Mouse (Mus musculus) liver, postnatal 0 days (tissue): Measurements from ENCODE around the gene Stac.

Source experiments
- CTCF ChIP-seq: sonication (generic); IDR thresholded peaks from 2 replicates; pipeline ENCODE4 v1.5.1; 2016; ENCODE audit warnings: antibody characterized with exemption, low read depth
- EP300 ChIP-seq: IDR thresholded peaks from 2 replicates; pipeline ENCODE4 v1.6.1; 2016; ENCODE audit warnings: antibody characterized with exemption, low read depth, mild to moderate bottlenecking

- no peak for TF ChIP-seq CTCF
- no peak for TF ChIP-seq EP300
Observed at GRCm38 (mm10) chr9:111550963-111551321, 139.2 kb downstream of the Stac start.
